ENCODE assay signal across 9 mouse cellular contexts in the genomic region with DNA sequence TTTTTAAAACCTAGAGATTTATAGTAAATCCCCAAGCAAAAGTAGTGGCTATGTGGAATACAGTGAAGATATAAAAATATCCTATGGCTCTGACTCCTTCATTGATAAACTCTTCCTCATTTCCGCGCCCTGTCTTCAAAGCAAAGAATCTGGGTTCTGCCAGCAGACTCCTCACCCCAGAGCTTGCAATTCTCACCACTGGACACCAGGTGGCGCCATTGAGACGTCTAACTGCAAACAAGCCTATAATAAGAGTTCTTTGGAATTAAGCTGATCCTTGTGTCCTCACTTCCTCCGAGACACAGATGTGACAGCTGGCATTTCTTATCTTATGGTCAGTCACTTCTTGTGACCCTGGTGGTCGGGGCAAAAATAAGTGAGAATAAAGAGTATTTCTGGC.
DNase-seq lines count a peak whose midpoint lies in the region; ATAC-seq and TF ChIP-seq lines count a peak whose summit lies in the region.
"Had no signal": no experiment of that assay in that cellular context is flagged by ENCODE, and none has a peak within 500 bp of the region (broad histone marks: within the 10 kb centered on the region; RNA-seq: fewer than 3 reads in every experiment).

No protein-coding gene starts in this region.

- no peaks in the 10 kb centered on the region for H3K4me1 ChIP-seq in G1E (ENCODE audit: insufficient read depth, low read depth, low read length)
- no peaks in the 10 kb centered on the region for H3K4me1 ChIP-seq in liver, embryonic 13.5 days (replicated peaks)
- H3K4me1 ChIP-seq: limb, embryonic 15.5 days had no signal

- H3K4me3 ChIP-seq in G1E (ENCODE audit: low read depth, low read length): no peak overlapping the region
- H3K4me3 ChIP-seq in liver, embryonic 13.5 days (replicated peaks): no peak overlapping the region
- H3K4me3 ChIP-seq: limb, embryonic 15.5 days had no signal

- no peak overlapping the region for H3K4me2 ChIP-seq in liver, embryonic 13.5 days
- H3K4me2 ChIP-seq: limb, embryonic 15.5 days had no signal

- H3K27me3 ChIP-seq in G1E (ENCODE audit: insufficient read depth, low read length): 0 out of 2 replicates have a peak, but pooled peaks cover 2% of the 10 kb centered on the region
- no peaks in the 10 kb centered on the region for H3K27me3 ChIP-seq in liver, embryonic 13.5 days
- H3K27me3 ChIP-seq: limb, embryonic 15.5 days had no signal

- H3K9me3 ChIP-seq in G1E (replicated peaks): no peaks in the 10 kb centered on the region
- H3K9me3 ChIP-seq in liver, embryonic 13.5 days (replicated peaks): no peaks in the 10 kb centered on the region
- H3K9me3 ChIP-seq: limb, embryonic 15.5 days had no signal

- 14% methylated on average over 6 of the region's 6 CpGs for WGBS in liver, embryonic 13.5 days (ENCODE audit: insufficient replicate concordance)

- DNase-seq in 416B (ENCODE audit: low read depth) (peak; percentile 81), G1E (ENCODE audit: low spot score) (peak; percentile 51)
- peak; percentile 38 for DNase-seq in cerebellum, adult 11 months
- DNase-seq in forelimb bud, embryonic 11.5 days (ENCODE audit: low read depth, low spot score): peak; percentile 78
- peak; percentile 73 for DNase-seq in kidney, postnatal 10 days
- peak; percentile 36 for DNase-seq in liver, embryonic 13.5 days
- DNase-seq in right cerebral cortex, adult 18-20 months: peak; percentile 67
- DNase-seq in urinary bladder, postnatal 25 days (ENCODE audit: low spot score): peak; percentile 57

- no peak overlapping the region for H3K9ac ChIP-seq in liver, embryonic 13.5 days
- H3K9ac ChIP-seq: limb, embryonic 15.5 days had no signal

- peak; percentile 73 for TF ChIP-seq CTCF in G1E (IDR thresholded peaks at IDR 0.05; ENCODE audit: low read depth, low read length)

- no peaks in the 10 kb centered on the region for H3K36me3 ChIP-seq in G1E (replicated peaks)
- H3K36me3 ChIP-seq in liver, embryonic 13.5 days: no peaks in the 10 kb centered on the region
- H3K36me3 ChIP-seq: limb, embryonic 15.5 days had no signal

- H3K27ac ChIP-seq in liver, embryonic 13.5 days: no peak overlapping the region
- H3K27ac ChIP-seq: limb, embryonic 15.5 days had no signal

- ATAC-seq in G1E (ENCODE audit: extremely low read depth, insufficient number of reproducible peaks, low FRiP score, poor library complexity, severe bottlenecking): peak; percentile 63; the same call in 1 of the 2 replicates
- ATAC-seq in liver, embryonic 13.5 days (ENCODE audit: low read depth): no peak
